Mouse (Mus musculus): ENCODE measurements around the gene H13.

DNA sequence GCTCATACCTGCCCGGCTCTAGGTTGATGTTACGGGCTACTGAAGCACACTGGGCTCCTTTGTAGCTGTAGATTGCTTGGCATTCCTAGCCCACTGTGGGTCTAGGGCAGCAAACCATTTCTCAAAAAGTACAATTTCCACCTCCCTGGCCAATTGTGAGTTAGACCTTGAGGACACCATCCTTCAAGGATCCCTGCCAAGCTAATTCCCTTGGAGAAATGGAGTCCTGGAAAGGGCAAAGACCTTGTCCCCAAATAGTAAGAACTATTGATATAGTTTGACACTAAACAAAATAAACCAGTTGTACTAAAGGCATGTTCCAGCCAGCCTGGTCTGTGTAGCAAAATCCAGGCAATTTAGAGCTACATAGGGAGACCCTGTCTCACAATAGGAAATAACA lies 69.1 kb downstream of the H13 start:
- TF ChIP-seq POLR2A (IDR thresholded peaks at IDR 0.05; ENCODE audit: low read depth, low read length) (no peak), MAFK (IDR thresholded peaks at IDR 0.05; ENCODE audit: insufficient replicate concordance, low read length) (no peak), USF1 (IDR thresholded peaks at IDR 0.05; ENCODE audit: low read depth, low read length) (no peak), EP300 (IDR thresholded peaks at IDR 0.05; ENCODE audit: low read length) (no peak), ZNF384 (IDR thresholded peaks at IDR 0.05; ENCODE audit: low read depth, low read length) (no peak), CTCF (conservative IDR thresholded peaks at IDR 0.05 in 1 of 2, IDR thresholded peaks at IDR 0.05 in 1 of 2; ENCODE audit: low read depth in 2 of 2, low read length in 2 of 2) (no peak), UBTF (IDR thresholded peaks at IDR 0.05; ENCODE audit: low read depth, low read length) (no peak), TCF12 (IDR thresholded peaks at IDR 0.05; ENCODE audit: low read depth, low read length) (no peak)
